Mouse (Mus musculus) myocyte (in vitro differentiated cells): ENCODE measurements at regions not wholly inside any gene's neighbourhood (a gene's known extent, or its start where the extent isn't known, plus 50 kb on each side); places are given as distances from the start of the nearest gene placed in this dataset.

Experiments
- H3K27me3 ChIP-seq: one replicate; pipeline ENCODE4 v1.6.1; 2011; ENCODE audit not compliant: control insufficient read depth, insufficient read depth, insufficient read length
- H3K36me3 ChIP-seq: one replicate; pipeline ENCODE4 v1.6.1; 2011; ENCODE audit not compliant: control insufficient read depth, insufficient read depth
- H3K4me2 ChIP-seq: one replicate; pipeline ENCODE4 v1.6.1; 2011; ENCODE audit warnings: low read depth, control low read depth
- H3K4me3 ChIP-seq: one replicate; pipeline ENCODE4 v1.5.1; 2011; ENCODE audit warnings: mild to moderate bottlenecking, control low read depth, moderate library complexity
- H3K79me2 ChIP-seq: one replicate; pipeline ENCODE4 v1.6.1; 2011; ENCODE audit not compliant: control insufficient read depth, insufficient read depth
- H3ac ChIP-seq: one replicate; pipeline ENCODE4 v1.6.1; 2011; ENCODE audit not compliant: control insufficient read depth, insufficient read length
- CEBPB ChIP-seq: IDR thresholded peaks from 2 replicates; pipeline ENCODE4 v1.6.1; 2011; ENCODE audit warnings: mild to moderate bottlenecking, moderate library complexity; ENCODE audit not compliant: poor library complexity, insufficient read depth, severe bottlenecking
- E2F4 ChIP-seq: IDR thresholded peaks from one replicate; pipeline ENCODE4 v1.6.1; 2011; ENCODE audit warnings: mild to moderate bottlenecking, control low read depth, moderate library complexity; ENCODE audit not compliant: insufficient read depth
- MAX ChIP-seq: IDR thresholded peaks from one replicate; pipeline ENCODE4 v1.6.1; 2011; ENCODE audit warnings: low read depth, mild to moderate bottlenecking, control low read depth
- MYOD1 ChIP-seq, 3 experiments: IDR thresholded peaks; one replicate each; pipeline ENCODE4 v1.6.1; 2011; ENCODE audit warnings: control low read depth in 2 of 3, low read depth in 2 of 3, mild to moderate bottlenecking in 2 of 3, moderate library complexity in 1 of 3; ENCODE audit not compliant: insufficient read length in 2 of 3, control insufficient read depth in 1 of 3
- MYOG ChIP-seq, 3 experiments: IDR thresholded peaks; one replicate each; pipeline ENCODE4 v1.6.1; 2011; ENCODE audit warnings: control low read depth in 2 of 3, low read depth in 2 of 3, mild to moderate bottlenecking in 2 of 3; ENCODE audit not compliant: insufficient read length in 2 of 3, control insufficient read depth in 1 of 3, insufficient read depth in 1 of 3
- POLR2A ChIP-seq: IDR thresholded peaks from one replicate; pipeline ENCODE4 v1.6.1; 2011; ENCODE audit warnings: low read depth, mild to moderate bottlenecking, control low read depth, moderate library complexity; ENCODE audit not compliant: insufficient read length
- POLR2AphosphoS2 ChIP-seq: IDR thresholded peaks from one replicate; pipeline ENCODE4 v1.6.1; 2011; ENCODE audit warnings: low read depth, control low read depth; ENCODE audit not compliant: insufficient read length
- REST ChIP-seq: IDR thresholded peaks from one replicate; pipeline ENCODE4 v1.6.1; 2011; ENCODE audit warnings: mild to moderate bottlenecking, control low read depth, moderate library complexity; ENCODE audit not compliant: insufficient read depth, insufficient read length
- SRF ChIP-seq: IDR thresholded peaks from one replicate; pipeline ENCODE4 v1.6.1; 2011; ENCODE audit warnings: low read depth; ENCODE audit not compliant: control insufficient read depth, insufficient read length
- TCF12 ChIP-seq: IDR thresholded peaks from one replicate; pipeline ENCODE4 v1.6.1; 2011; ENCODE audit warnings: mild to moderate bottlenecking, control low read depth; ENCODE audit not compliant: poor library complexity, insufficient read depth, severe bottlenecking
- TCF3 ChIP-seq: IDR thresholded peaks from one replicate; pipeline ENCODE4 v1.6.1; 2011; ENCODE audit warnings: low read depth, control low read depth; ENCODE audit not compliant: insufficient read length
- USF1 ChIP-seq: IDR thresholded peaks from one replicate; pipeline ENCODE4 v1.6.1; 2011; ENCODE audit warnings: low read depth, mild to moderate bottlenecking, control low read depth, moderate library complexity

DNA sequence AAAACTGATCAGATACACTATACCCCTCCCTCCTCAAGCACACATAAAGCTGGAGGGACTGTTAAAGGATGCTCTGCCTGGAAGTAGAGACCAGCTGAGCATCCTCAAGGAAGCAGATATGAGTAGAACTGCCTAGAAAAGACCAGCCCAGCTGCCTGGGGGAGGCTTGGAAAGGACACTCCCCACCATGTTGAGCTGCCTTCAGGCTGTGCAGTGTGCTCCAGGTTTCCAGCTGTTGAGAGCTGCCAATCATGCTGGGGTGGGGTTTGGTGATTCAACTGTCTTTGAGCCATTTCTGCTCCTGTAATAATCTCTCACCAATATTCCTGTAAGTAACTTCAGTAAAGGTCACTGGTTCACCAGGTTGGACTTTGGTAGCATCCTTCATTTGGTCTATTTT, 110.4 kb downstream of the Fgf9 start:
- H3ac ChIP-seq = no peak overlapping the region
- no peak overlapping the region for H3K4me3 ChIP-seq
- no peaks in the 10 kb centered on the region for H3K79me2 ChIP-seq
- TF ChIP-seq POLR2A (no peak), MYOD1 (IDR thresholded peaks at IDR 0.05; ENCODE audit: control insufficient read depth in 1 of 3, insufficient read length in 2 of 3, low read depth in 2 of 3) (peak in 1 of 3 experiments; percentile 74), POLR2AphosphoS2 (no peak), CEBPB (no peak), E2F4 (no peak), USF1 (no peak), SRF (no peak), TCF12 (no peak), MAX (no peak), MYOG (IDR thresholded peaks at IDR 0.05; ENCODE audit: control insufficient read depth in 1 of 3, insufficient read depth in 1 of 3, insufficient read length in 2 of 3, low read depth in 2 of 3) (peak in 1 of 3 experiments; percentile 36), TCF3 (no peak), REST (no peak)
- no peaks in the 10 kb centered on the region for H3K36me3 ChIP-seq
- no peak overlapping the region for H3K4me2 ChIP-seq
- no peaks in the 10 kb centered on the region for H3K27me3 ChIP-seq

DNA sequence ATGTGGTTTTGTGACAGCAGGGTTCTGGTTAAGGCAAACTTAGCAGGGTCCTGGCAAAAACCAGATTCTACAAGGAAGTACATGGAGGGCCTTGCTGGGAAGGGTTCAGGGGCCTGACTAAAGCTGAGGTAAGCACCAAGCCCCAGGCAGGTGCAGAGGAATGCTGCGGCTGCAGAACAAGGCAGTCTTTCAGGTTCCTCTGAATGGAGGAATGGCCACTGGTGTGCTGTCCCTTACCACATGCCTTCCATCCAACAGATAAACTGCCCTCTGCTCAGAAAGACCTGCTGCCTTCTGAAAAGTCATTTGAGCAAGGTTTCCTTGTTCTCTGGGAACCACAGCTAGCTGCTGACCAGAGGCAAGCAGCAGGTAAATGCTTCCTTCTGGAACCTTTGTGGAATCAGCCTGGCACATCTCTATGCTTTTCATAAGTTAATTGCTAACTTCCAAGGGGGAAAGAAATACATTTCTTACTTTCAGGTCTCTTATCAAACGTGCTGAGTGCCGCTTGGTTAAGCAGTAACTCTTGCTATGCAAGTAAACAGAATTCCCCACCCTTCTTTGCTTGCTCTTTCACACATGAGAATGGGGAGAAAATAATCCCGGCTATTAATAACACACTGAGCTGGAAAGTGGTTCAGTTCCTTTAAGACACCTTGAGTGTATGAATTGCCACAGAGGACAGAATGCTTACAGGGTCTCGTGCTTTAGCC, 105.5 kb downstream of the Fgf9 start:
- Histone ChIP-seq H3K4me2 (no peak overlapping the region), H3K27me3 (no peaks in the 10 kb centered on the region), H3K36me3 (no peaks in the 10 kb centered on the region), H3K79me2 (no peaks in the 10 kb centered on the region), H3ac (no peak overlapping the region), H3K4me3 (no peak overlapping the region)
- TF ChIP-seq REST (no peak), USF1 (no peak), POLR2A (no peak), TCF3 (no peak), TCF12 (no peak), SRF (no peak), CEBPB (no peak), E2F4 (no peak), MYOD1 (IDR thresholded peaks at IDR 0.05; ENCODE audit: control insufficient read depth in 1 of 3, insufficient read length in 2 of 3, low read depth in 2 of 3) (no peak), POLR2AphosphoS2 (no peak), MAX (no peak), MYOG (IDR thresholded peaks at IDR 0.05; ENCODE audit: control insufficient read depth in 1 of 3, insufficient read depth in 1 of 3, insufficient read length in 2 of 3, low read depth in 2 of 3) (no peak)

DNA sequence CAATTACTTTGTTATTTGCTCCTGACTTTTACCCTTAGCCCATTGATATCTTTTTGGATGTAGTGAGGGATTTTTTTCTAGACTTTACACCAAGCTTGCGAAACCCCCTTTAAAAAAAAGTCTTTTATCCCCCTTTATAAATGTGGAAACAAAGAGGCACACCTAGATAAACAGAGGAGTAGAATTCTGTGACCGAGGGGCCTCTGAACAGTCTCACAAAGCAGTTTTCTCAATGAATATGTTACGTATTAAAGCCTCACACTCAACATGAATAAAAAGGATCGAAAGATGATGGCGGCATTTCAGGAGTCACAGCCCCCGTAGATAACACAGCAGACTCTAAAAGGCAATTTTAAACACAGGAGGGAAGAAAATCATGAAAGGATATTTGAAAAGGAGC, 104.2 kb downstream of the Fgf9 start:
- H3K36me3 ChIP-seq = no peaks in the 10 kb centered on the region
- no peaks in the 10 kb centered on the region for H3K27me3 ChIP-seq

DNA sequence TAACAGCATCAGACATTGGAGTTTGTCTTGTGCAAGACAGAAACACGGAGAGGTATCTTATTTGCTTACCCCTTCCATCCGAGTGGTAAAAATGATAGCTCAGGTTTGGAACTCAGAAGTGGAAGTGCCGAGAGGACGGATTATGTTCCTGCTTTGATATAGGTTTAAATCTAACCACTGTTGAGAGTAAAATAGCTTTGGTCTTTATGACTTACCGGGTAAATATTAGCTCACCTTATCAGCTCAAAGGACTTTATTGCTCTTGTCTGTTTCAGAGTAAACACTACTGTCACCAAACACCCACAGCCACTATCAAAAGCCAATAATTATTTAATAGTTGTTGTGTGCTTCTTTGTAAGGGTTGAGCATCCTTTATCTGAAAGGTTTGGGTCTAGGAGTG, 98.6 kb downstream of the Fgf9 start:
- no peaks in the 10 kb centered on the region for H3K79me2 ChIP-seq

More for the DNA sequence above, 104.2 kb downstream of the Fgf9 start:
- Histone ChIP-seq H3K4me2 (no peak overlapping the region), H3K79me2 (no peaks in the 10 kb centered on the region), H3ac (no peak overlapping the region), H3K4me3 (no peak overlapping the region)
- TF ChIP-seq REST (no peak), MAX (no peak), MYOD1 (IDR thresholded peaks at IDR 0.05; ENCODE audit: control insufficient read depth in 1 of 3, insufficient read length in 2 of 3, low read depth in 2 of 3) (no peak), E2F4 (no peak), TCF12 (no peak), POLR2AphosphoS2 (no peak), TCF3 (no peak), CEBPB (no peak), USF1 (no peak), SRF (no peak), POLR2A (no peak), MYOG (IDR thresholded peaks at IDR 0.05; ENCODE audit: control insufficient read depth in 1 of 3, insufficient read depth in 1 of 3, insufficient read length in 2 of 3, low read depth in 2 of 3) (no peak)

More for the DNA sequence above, 98.6 kb downstream of the Fgf9 start:
- Histone ChIP-seq H3K4me2 (no peak overlapping the region), H3K4me3 (no peak overlapping the region), H3ac (no peak overlapping the region), H3K36me3 (no peaks in the 10 kb centered on the region), H3K27me3 (no peaks in the 10 kb centered on the region)
- TF ChIP-seq POLR2A (no peak), MYOG (IDR thresholded peaks at IDR 0.05; ENCODE audit: control insufficient read depth in 1 of 3, insufficient read depth in 1 of 3, insufficient read length in 2 of 3, low read depth in 2 of 3) (no peak), SRF (no peak), POLR2AphosphoS2 (no peak), USF1 (no peak), TCF12 (no peak)
